Mouse (Mus musculus) embryonic facial prominence, embryonic 11.5 days (tissue): ENCODE measurements around the gene Nuak1. TPM values are rescaled to one million over a fixed set of nuclear protein-coding genes. Genes with fewer than 3 reads are reported as not detected.

Experiments
- ATAC-seq: fragments of 200-750 bp; cut with Nextera tagmentation; replicated peaks from 2 replicates; pipeline ENCODE4 v1.8.0; 2017; ENCODE audit warnings: low read depth; ENCODE audit not compliant: insufficient number of reproducible peaks, low FRiP score, low TSS enrichment
- DNase-seq: peaks from one replicate; pipeline ENCODE4 v3.0.0-alpha.2; 2015; ENCODE audit warnings: low spot score
- H3K27ac ChIP-seq: fragments of 300-500 bp; sonication (generic); replicated peaks from 2 replicates; pipeline ENCODE4 v1.5.1; 2014; ENCODE audit warnings: mild to moderate bottlenecking, low read depth, low read length, control low read depth
- H3K27me3 ChIP-seq: fragments of 300-500 bp; sonication (generic); 2 replicates; pipeline ENCODE4 v1.6.1; 2014; ENCODE audit warnings: mild to moderate bottlenecking, low read length, moderate library complexity, mixed read lengths; ENCODE audit not compliant: control insufficient read depth, insufficient read depth
- H3K36me3 ChIP-seq: fragments of 300-500 bp; sonication (generic); replicated peaks from 2 replicates; pipeline ENCODE4 v1.6.1; 2014; ENCODE audit warnings: low read depth, mild to moderate bottlenecking, low read length, moderate library complexity, mixed read lengths; ENCODE audit not compliant: control insufficient read depth, insufficient read depth
- H3K4me1 ChIP-seq: fragments of 300-500 bp; sonication (generic); 2 replicates; pipeline ENCODE4 v1.6.1; 2014; ENCODE audit warnings: low read length, mixed read lengths; ENCODE audit not compliant: control insufficient read depth, insufficient read depth
- H3K4me2 ChIP-seq: fragments of 300-500 bp; sonication (generic); 2 replicates; pipeline ENCODE4 v1.6.1; 2014; ENCODE audit warnings: low read depth, mild to moderate bottlenecking, control low read depth, low read length, moderate library complexity
- H3K4me3 ChIP-seq: fragments of 300-500 bp; sonication (generic); 2 replicates; pipeline ENCODE4 v1.5.1; 2014; ENCODE audit warnings: low read depth, low read length, control low read depth
- H3K9ac ChIP-seq: fragments of 300-500 bp; sonication (generic); replicated peaks from 2 replicates; pipeline ENCODE4 v1.6.1; 2014; ENCODE audit warnings: mild to moderate bottlenecking, control low read depth, low read length
- H3K9me3 ChIP-seq: fragments of 300-500 bp; sonication (generic); replicated peaks from 2 replicates; pipeline ENCODE4 v1.6.1; 2016; ENCODE audit warnings: mild to moderate bottlenecking, low read length, inconsistent platforms, mixed read lengths; ENCODE audit not compliant: control insufficient read depth
- WGBS: fragments of 180-500 bp; shearing (Covaris S2); extraction: QIAGEN DNeasy Blood & Tissue Kit; methylation state at CpG from one replicate; pipeline ENCODE4 v1.1.7; 2014; 5-methylcytosine and 5-hydroxymethylcytosine counted together
- polyA plus RNA-seq: library from polyadenylated mRNA; unstranded; fragments of >200 nt; fragmentation: Nextera tagmentation; extraction: Ambion mirVana; gene quantifications from 2 replicates; pipeline ENCODE4 v1.2.1, GENCODE M21; 2014

The Nuak1 gene
- polyA plus RNA-seq, 1 experiment from 2014 or later, result 4.6 TPM

DNA sequence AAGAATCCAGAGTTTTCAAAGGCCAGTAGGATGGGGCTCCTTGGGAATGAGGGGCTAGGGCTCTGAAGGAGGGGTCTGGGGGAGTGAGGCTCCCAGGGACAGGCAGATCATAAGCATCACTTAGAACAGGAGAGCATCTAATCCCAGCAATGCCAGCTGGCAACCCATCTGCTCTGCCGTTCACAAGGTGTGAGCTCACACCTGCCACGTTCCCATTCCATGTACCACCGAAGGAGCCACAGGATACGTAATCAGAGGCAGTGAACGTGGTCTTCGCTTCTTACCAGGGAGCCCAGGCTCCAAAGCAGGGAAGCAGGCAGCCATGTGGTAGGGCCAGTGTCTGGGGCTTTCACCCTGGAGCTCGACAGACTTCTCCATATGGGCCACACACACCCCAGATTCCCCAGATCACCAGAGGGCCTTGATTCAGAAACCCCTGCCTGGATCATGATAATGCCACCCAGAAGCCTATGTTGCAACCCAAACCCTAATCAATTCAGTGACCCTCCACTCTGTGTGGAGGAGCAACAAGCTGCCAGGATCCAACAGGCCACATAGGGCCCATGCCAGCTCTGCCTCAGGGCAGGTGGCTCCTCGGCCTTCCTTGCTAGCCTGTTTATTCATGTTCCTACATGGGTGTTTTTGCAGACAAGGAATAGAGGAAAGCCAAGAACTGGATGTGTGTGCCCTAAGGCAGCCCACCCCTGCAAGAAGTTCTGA lies 25.3 kb downstream of the Nuak1 start:
- H3K9ac ChIP-seq, result no peak overlapping the region
- ATAC-seq (no peak), DNase-seq (no peak)
- no peak overlapping the region for H3K4me2 ChIP-seq
- no peaks in the 10 kb centered on the region for H3K27me3 ChIP-seq
- no peak overlapping the region for H3K27ac ChIP-seq
- no peaks in the 10 kb centered on the region for H3K4me1 ChIP-seq
- H3K4me3 ChIP-seq, result no peak overlapping the region
- no peaks in the 10 kb centered on the region for H3K36me3 ChIP-seq
- 84% methylated on average over 8 of the region's 8 CpGs for WGBS
- H3K9me3 ChIP-seq, result no peaks in the 10 kb centered on the region

DNA sequence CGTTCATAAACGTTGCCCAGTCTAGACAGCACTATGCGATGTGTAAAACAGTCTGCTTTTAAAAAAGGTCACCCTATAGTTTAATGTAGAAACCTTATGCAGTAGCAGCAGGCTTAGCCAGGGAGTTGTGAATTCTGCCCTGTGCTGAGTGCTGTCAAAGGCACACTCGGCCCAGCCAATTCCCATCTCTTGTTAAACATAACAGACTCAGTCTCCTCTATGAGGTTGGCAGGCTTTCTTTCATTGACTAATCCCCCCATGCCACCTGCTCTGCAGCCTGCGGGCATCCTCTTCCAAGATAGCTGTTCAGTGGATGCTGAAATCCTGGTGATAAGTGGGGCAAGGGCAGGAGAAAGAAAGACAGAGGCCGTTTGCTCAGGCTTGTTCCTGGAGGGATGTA lies 27.1 kb downstream of the Nuak1 start:
- Histone ChIP-seq H3K27ac (no peak overlapping the region), H3K27me3 (no peaks in the 10 kb centered on the region), H3K4me2 (no peak overlapping the region), H3K36me3 (no peaks in the 10 kb centered on the region), H3K9ac (no peak overlapping the region), H3K9me3 (no peaks in the 10 kb centered on the region), H3K4me1 (no peaks in the 10 kb centered on the region), H3K4me3 (no peak overlapping the region)
- ATAC-seq, result no peak
- 86% methylated on average over 6 of the region's 6 CpGs for WGBS
- no peak for DNase-seq

GRCm38 (mm10) chr10:84412326-84412962 lies 28.0 kb downstream of the Nuak1 start:
- DNase-seq (no peak), ATAC-seq (no peak)
- 86% methylated on average over 12 of the region's 12 CpGs for WGBS
- Histone ChIP-seq H3K4me1 (no peaks in the 10 kb centered on the region), H3K36me3 (no peaks in the 10 kb centered on the region), H3K27me3 (no peaks in the 10 kb centered on the region), H3K9me3 (no peaks in the 10 kb centered on the region), H3K27ac (no peak overlapping the region), H3K9ac (no peak overlapping the region), H3K4me3 (no peak overlapping the region), H3K4me2 (no peak overlapping the region)

- H3K9ac ChIP-seq, result no peak overlapping the region
- H3K4me3 ChIP-seq, result no peak overlapping the region
- no peaks in the 10 kb centered on the region for H3K4me1 ChIP-seq
- 75% methylated on average over 16 of the region's 16 CpGs for WGBS
- ATAC-seq (no peak), DNase-seq (no peak)
- no peak overlapping the region for H3K4me2 ChIP-seq
- H3K27me3 ChIP-seq, result no peaks in the 10 kb centered on the region
- H3K27ac ChIP-seq, result no peak overlapping the region
- no peaks in the 10 kb centered on the region for H3K9me3 ChIP-seq
- H3K36me3 ChIP-seq, result no peaks in the 10 kb centered on the region
Measured at GRCm38 (mm10) chr10:84411122-84412105, 29.0 kb downstream of the Nuak1 start.

DNA sequence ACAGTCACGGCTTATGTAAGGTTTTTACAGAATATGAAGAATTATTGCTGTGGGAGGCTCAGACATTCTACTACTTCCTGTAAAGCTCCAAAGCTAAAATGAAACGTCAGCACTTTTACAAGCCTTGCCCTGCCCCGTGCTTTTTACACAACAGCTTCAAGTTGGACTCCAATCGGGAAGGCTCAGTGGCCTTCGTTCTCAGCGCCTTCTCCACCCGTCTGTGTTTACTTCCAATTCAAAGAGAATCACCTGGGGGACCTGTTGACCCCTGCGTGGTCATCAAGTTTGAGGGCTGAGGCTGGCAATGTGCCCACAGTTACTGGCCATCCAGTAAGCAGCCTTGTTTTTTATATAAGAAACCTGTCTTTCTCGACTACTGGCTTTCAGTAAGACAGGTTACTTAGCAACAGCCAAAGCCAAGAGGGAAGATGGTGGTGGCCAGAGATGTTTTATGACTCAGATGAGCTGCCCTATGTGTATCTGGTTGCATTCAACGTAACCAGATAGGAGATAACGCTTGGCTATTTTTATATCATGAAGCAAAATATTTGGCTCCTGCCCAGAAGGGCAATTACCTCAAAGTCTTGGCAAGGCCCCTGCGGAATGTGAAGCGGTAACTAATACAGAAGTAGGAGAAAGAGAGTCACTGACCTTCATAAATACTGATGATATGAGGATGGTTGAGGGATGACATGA lies 31.3 kb downstream of the Nuak1 start:
- Histone ChIP-seq H3K27me3 (no peaks in the 10 kb centered on the region), H3K27ac (no peak overlapping the region), H3K4me3 (no peak overlapping the region), H3K4me2 (no peak overlapping the region), H3K9ac (no peak overlapping the region), H3K9me3 (no peaks in the 10 kb centered on the region), H3K36me3 (no peaks in the 10 kb centered on the region), H3K4me1 (no peaks in the 10 kb centered on the region)
- 85% methylated on average over 13 of the region's 13 CpGs for WGBS
- ATAC-seq (no peak), DNase-seq (no peak)

DNA sequence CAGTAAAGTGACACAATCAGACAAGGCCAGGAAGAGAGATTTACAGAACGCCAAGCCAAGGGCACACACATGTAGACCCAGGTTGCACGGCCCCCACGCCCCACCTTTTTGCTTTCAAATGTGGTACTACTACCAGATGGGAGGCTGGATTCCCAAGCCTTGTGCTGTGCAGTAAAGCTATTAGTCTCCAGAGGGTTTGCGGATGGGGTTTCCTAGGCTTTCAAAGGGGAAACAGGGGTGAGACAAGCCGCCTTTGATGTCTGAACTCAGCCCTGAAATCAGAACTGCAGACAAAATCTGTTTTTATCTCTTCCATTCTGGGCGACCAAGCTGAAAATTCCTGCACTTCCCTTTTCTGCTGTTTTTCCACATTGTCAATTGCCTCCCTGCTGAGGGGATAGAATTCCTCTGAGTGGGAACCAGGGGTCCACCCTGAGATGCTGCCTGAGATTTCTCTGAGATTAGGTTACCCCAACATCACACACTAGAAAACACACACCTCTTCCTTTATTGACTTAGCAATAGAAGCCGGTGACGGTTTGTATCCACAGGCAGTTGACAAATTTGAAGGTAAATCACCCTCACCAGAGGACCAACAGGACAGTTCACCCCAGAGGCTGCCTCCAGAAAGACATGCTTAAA lies 35.1 kb downstream of the Nuak1 start:
- no peak overlapping the region for H3K4me3 ChIP-seq
- no peaks in the 10 kb centered on the region for H3K9me3 ChIP-seq
- no peak overlapping the region for H3K9ac ChIP-seq
- H3K27me3 ChIP-seq, result no peaks in the 10 kb centered on the region
- no peaks in the 10 kb centered on the region for H3K36me3 ChIP-seq
- H3K4me1 ChIP-seq, result no peaks in the 10 kb centered on the region
- DNase-seq (no peak), ATAC-seq (no peak)
- 39% methylated on average over 8 of the region's 8 CpGs for WGBS
- H3K27ac ChIP-seq, result no peak overlapping the region
- no peak overlapping the region for H3K4me2 ChIP-seq

GRCm38 (mm10) chr10:84401907-84402371 lies 38.5 kb downstream of the Nuak1 start:
- Histone ChIP-seq H3K36me3 (no peaks in the 10 kb centered on the region), H3K27ac (0 out of 2 replicates have a peak overlapping the region, but pooled peaks have one; percentile 22), H3K4me3 (no peak overlapping the region), H3K4me2 (no peak overlapping the region), H3K4me1 (no peaks in the 10 kb centered on the region), H3K9me3 (no peaks in the 10 kb centered on the region), H3K9ac (no peak overlapping the region), H3K27me3 (no peaks in the 10 kb centered on the region)
- DNase-seq (no peak), ATAC-seq (0 out of 2 replicates have a peak, but pooled peaks have one; percentile 12)
- WGBS, result 45% methylated on average over 7 of the region's 7 CpGs
